Mouse (Mus musculus) Patski (cell line): ENCODE results near the gene D2hgdh. TPM values are rescaled to one million over a fixed set of nuclear protein-coding genes. Genes with fewer than 3 reads are reported as not detected.

Experiments
- ATAC-seq: fragments of 100-300 bp; one replicate; pipeline ENCODE4 v1.8.0; 2021
- CTCF ChIA-PET: fragments of 350-600 bp; sonication (Branson Sonifier 250); formaldehyde crosslinking; loops from one replicate; lab custom pipeline; 2022; ENCODE audit warnings: inconsistent platforms; lab: Charles Lee
- POLR2A ChIA-PET: fragments of 350-600 bp; sonication (Branson Sonifier 250); formaldehyde crosslinking; loops from one replicate; lab custom pipeline; 2022; ENCODE audit warnings: antibody characterized with exemption, inconsistent platforms; lab: Charles Lee
- DNase-seq: peaks from one replicate; pipeline ENCODE4 v3.0.0-alpha.2; 2011; ENCODE audit warnings: low read depth, low spot score
- H3K27me3 ChIP-seq: fragments of 371-371 bp; one replicate; pipeline ENCODE4 v1.5.1; 2021
- CTCF ChIP-seq: fragments of 100-300 bp; IDR thresholded peaks from one replicate; pipeline ENCODE4 v1.5.1; 2021
- in situ Hi-C: fragments of 300-500 bp; cut with MboI; formaldehyde crosslinking; loops from 3 replicates; pipeline ENCODE4 v1.11.1; 2018; ENCODE audit warnings: low pct_unique_long_range_greater_than_20kb, mixed read lengths
- polyA plus RNA-seq: library from polyadenylated mRNA; unstranded; gene quantifications from one replicate; pipeline ENCODE4 v1.2.3, GENCODE M21; 2021

The D2hgdh gene
- polyA plus RNA-seq, 1 experiment from 2014 or later = 34.9 TPM

GRCm38 (mm10) chr1:93804818-93805217 lies 19.9 kb upstream of the D2hgdh start:
- no peaks in the 10 kb centered on the region for H3K27me3 ChIP-seq
- in situ Hi-C loops = no loop called here
- ATAC-seq = no peak
- DNase-seq = no peak
- POLR2A ChIA-PET = no interaction called here
- CTCF ChIA-PET = interaction anchor here (0.7 kb wide), 1 partner anchor 10 kb away, joined by 3 read pairs; no protein-coding TSS in a partner anchor
- no peak for TF ChIP-seq CTCF

GRCm38 (mm10) chr1:93805221-93805951 lies 19.3 kb upstream of the D2hgdh start:
- ATAC-seq (no peak), DNase-seq (no peak)
- H3K27me3 ChIP-seq = no peaks in the 10 kb centered on the region
- TF ChIP-seq CTCF = no peak
- in situ Hi-C loops = no loop called here
- ChIA-PET CTCF (no interaction called here), POLR2A (no interaction called here)

- ATAC-seq = no peak
- DNase-seq = no peak
- CTCF ChIA-PET = no interaction called here
- POLR2A ChIA-PET = no interaction called here
- no peaks in the 10 kb centered on the region for H3K27me3 ChIP-seq
- in situ Hi-C loops = no loop called here
- TF ChIP-seq CTCF = no peak
These were observed 15.8 kb upstream of the D2hgdh start for GRCm38 (mm10) chr1:93808871-93809270.

- no peak for ATAC-seq
- no peaks in the 10 kb centered on the region for H3K27me3 ChIP-seq
- TF ChIP-seq CTCF = no peak
- in situ Hi-C loops = no loop called here
- no peak for DNase-seq
- ChIA-PET CTCF (no interaction called here), POLR2A (no interaction called here)
These were observed 14.7 kb upstream of the D2hgdh start for GRCm38 (mm10) chr1:93810011-93810410.

- TF ChIP-seq CTCF = no peak
- ChIA-PET CTCF (no interaction called here), POLR2A (no interaction called here)
- DNase-seq = no peak
- ATAC-seq = no peak
- in situ Hi-C loops = no loop called here
- no peaks in the 10 kb centered on the region for H3K27me3 ChIP-seq
These were observed 13.1 kb upstream of the D2hgdh start for GRCm38 (mm10) chr1:93811495-93812039.

- TF ChIP-seq CTCF = no peak
- ATAC-seq (no peak), DNase-seq (no peak)
- ChIA-PET CTCF (interaction anchor here (1.4 kb wide), 2 partner anchors 10 to 15 kb away, joined by 3 read pairs; no protein-coding TSS in a partner anchor), POLR2A (no interaction called here)
- in situ Hi-C loops = no loop called here
- H3K27me3 ChIP-seq = no peaks in the 10 kb centered on the region
These were observed 6.7 kb upstream of the D2hgdh start for GRCm38 (mm10) chr1:93817823-93818532.

GRCm38 (mm10) chr1:93818722-93819121 lies 6.0 kb upstream of the D2hgdh start:
- DNase-seq (no peak), ATAC-seq (no peak)
- ChIA-PET CTCF (interaction anchor here (1.4 kb wide), 2 partner anchors 9 to 14 kb away, joined by 3 read pairs; no protein-coding TSS in a partner anchor), POLR2A (no interaction called here)
- TF ChIP-seq CTCF = no peak
- in situ Hi-C loops = no loop called here
- no peaks in the 10 kb centered on the region for H3K27me3 ChIP-seq

GRCm38 (mm10) chr1:93823796-93824495 lies 763 bp upstream of the D2hgdh start:
- ChIA-PET POLR2A (no interaction called here), CTCF (no interaction called here)
- no peak for TF ChIP-seq CTCF
- in situ Hi-C loops = no loop called here
- no peaks in the 10 kb centered on the region for H3K27me3 ChIP-seq
- ATAC-seq = no peak
- no peak for DNase-seq

GRCm38 (mm10) chr1:93825105-93825674 lies 481 bp downstream of the D2hgdh start:
- peak; percentile 89 for ATAC-seq
- ChIA-PET CTCF (interaction anchor here (1.2 kb wide), 1 partner anchor 12 kb away, joined by 3 read pairs; no protein-coding TSS in a partner anchor), POLR2A (interaction anchor here (0.6 kb wide), 1 partner anchor 10 kb away, joined by 5 read pairs; no protein-coding TSS in a partner anchor)
- in situ Hi-C loops = no loop called here
- DNase-seq = peak; percentile 80
- no peaks in the 10 kb centered on the region for H3K27me3 ChIP-seq
- TF ChIP-seq CTCF = no peak
